Mouse (Mus musculus): ENCODE measurements at regions not wholly inside any gene's neighbourhood (a gene's known extent, or its start where the extent isn't known, plus 50 kb on each side); places are given as distances from the start of the nearest gene placed in this dataset.

DNA sequence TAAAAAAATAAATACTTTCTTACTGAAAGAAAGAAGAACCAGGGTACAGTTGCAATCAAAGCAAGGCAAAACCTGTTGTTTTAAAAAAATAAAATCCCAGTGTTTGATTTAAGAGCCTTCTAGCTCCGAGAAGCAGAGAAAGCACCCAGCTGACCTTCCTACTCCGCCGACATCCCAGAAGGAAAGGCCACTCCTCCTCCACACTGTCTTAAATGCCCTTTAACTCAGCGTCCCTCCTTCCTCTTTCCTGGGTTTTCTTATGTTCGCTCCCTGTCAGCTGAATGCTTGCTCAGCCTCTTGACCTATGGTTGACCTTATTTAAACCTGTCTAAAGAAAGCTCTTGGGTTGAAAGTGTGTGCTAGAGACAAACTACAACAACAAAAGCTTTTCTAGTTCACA lies 79.1 kb downstream of the Sptssa start:
- DNase-seq = no peak

DNA sequence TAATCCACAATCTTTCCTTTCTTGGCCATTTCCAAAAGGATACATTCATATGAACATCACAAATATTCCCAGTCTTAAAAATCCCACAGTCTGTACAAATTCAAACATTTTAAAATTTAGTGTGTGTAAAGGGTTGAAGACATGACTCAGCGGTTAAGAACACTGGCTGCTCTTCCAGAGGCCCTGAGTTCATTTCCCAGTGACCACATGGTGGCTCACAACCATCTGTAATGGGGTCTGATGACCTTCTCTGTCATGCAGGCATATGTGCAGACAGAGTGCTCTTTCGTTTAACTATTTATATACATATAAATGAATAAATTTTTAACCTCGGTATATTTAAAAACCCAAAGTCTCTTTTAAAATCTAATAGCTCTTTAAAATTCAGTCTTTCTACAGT lies 79.6 kb downstream of the Sptssa start:
- no peak for DNase-seq

DNA sequence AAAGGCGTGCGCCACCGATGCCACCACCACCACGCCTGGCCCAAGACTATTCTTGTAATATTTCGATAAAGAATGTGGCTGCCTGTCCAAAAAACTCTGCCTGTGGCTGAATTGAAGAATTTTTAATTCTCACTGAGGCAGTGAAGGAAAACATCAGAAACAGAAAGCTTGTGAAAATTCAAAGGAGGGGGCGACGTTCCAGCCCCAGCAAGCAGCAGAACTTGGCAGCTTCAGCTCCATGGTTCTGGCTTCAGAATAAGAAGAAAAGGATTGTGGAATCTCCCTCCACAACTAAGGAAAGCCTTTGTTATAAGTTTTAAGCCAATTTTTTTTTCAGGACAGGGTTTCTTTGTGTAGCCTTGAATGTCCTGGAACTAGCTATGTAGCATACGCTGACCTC lies 83.5 kb downstream of the Sptssa start:
- no peak for DNase-seq

DNA sequence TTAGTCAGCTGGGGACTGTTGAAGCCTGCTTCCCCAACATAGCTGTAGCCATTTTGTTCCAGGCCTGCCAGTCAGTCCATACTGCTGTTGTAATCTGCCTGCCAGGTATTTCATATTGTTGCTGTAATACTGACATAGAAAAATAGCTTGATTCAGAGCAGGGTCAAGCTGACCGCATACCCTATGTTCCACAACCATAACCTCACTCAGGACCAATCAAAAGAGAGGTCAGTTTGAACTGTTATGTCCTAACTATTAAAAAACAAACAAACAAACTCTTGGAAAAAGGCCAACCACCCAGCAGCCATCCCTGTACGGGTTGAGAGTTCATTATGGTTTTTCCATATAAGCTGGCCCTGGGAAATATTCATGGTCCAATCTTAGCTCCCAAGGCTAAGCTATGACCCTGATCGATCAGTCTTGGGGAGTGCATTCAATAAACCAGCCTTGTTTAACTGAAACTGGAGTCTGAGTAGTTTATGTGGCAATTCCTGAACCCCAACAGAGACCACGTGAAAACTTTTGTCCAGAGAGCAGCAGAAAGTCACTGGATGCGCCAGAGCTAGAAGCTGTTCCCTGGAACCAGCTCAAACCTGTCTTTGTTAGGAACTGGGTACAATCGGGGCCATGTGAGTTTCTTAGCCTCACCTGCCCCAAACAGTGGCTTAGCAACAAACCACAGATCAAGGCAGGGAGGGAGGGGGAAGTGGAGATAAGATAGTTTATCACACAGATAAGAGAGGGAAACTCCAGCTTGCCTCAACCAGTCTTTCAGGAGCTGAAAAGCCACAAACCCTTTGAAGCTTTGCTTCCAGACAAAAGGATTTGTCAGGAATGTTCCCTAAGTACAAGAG lies 88.1 kb downstream of the Sptssa start:
- no peak for DNase-seq

DNA sequence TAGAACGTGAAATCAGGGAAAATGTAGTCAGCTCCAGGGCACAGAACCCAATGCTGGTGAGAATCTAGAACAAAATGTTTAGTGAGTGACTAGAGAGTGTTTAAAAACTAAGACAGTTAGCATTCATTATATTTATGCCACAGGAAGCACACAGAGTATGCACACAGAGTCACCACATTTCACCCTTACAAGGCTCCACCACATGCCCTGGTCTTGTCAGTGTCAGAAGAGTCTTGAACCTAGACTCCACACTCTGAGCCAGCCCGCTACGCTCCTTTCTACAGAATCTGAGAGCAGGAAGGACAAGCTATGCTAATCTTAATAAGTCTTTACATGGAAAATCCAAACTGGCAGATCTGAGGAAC lies 89.0 kb downstream of the Sptssa start:
- no peak for DNase-seq

DNA sequence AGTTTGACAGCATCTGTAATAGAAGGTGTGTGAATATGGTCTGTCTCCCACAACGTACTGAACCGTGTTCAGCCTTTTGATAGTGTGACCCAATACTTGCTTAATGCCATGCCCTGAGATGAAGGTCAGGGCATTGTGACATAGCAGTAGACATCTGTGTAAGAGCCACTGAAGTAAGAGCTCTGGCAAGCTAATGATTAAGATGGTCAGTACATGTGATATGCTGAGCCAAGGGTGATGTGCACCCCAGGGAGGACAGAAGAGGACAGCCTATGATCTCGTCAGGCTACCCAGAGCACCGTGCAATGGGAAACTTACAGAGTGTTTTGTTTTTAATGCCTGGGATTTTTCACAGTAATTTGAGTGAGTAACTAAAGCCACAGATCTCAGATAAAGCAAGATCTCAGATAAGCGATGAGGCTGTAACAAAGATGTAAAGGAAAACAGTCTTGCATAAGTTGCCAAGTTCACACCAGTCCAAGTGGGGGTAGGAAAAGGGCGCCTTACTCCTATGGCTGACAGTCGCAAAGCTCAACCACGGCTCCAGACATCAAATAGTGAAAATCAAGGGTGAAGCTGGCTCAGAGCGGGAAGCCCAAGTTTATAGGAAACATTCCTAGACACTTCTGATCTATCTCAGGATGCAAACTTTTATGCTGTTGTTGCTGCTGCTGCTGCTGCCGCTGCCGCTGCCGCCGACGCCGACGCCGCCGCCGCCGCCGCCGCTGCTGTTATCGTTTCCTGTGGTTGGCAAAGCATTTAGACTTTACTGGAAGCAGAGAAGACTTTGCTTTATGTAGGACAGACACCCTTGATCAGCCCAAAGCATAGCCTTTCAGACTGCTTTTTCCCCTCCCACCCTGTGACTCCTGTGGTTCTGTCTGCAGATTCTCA lies 89.6 kb downstream of the Sptssa start:
- DNase-seq = no peak

DNA sequence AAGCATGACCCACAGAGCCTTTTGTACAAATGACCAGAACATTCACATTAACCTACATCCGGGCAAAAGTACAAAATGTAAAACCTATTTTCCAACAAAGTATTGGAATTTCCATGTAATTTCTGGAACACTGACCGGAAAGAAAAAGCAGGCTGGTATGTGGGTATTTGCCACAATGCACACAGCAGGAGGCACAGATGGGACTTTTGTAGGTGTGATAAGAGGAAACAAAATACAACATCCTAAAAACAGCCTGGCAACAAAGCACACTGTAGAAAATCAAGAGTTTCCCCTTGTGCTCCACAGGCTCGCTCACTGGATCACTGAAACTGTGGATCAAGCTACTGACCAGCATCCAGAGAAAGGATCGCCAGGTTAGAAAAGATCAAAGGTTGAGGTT lies 94.4 kb downstream of the Sptssa start:
- DNase-seq = peak; percentile 6 to 13

DNA sequence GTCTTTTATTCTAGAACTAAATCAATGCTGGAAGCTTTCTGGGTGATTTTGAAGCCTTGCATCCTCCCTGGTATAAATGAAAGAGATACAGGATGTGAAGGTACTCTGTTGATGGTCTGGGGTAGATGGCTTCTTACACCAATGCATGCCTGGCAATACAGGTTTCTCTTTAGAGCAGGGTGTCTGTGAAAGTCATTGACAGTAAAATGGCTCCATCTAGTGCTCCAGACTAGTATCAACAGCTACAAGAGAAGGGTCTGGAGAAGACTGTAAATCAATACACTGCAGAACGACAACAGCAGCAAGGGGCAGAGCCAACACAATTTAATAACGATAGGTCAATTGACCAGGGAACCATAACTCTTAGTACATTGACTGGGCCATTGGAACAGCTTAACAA lies 98.3 kb downstream of the Sptssa start:
- peak in 1 of 2 experiments; percentile 4 for DNase-seq

DNA sequence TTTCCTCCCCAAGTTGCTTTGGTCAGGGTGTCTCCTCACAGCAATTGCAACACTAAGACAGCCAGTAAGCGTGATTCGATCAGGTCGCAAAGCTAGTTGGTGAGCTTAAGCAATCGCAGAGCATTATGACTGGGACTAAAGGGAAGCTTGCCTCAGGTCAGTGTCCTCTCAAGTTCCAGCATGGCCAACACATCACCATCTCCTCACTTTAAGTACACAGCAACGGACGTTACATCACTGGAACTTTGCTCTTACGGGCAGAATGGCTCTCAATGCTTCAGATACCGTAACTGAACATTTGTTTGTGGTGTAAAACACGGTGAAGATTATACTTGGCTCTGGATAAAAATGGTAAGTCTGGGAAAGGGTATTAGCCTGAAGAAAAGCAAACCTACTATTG lies 106.7 kb downstream of the Sptssa start:
- DNase-seq = no peak

DNA sequence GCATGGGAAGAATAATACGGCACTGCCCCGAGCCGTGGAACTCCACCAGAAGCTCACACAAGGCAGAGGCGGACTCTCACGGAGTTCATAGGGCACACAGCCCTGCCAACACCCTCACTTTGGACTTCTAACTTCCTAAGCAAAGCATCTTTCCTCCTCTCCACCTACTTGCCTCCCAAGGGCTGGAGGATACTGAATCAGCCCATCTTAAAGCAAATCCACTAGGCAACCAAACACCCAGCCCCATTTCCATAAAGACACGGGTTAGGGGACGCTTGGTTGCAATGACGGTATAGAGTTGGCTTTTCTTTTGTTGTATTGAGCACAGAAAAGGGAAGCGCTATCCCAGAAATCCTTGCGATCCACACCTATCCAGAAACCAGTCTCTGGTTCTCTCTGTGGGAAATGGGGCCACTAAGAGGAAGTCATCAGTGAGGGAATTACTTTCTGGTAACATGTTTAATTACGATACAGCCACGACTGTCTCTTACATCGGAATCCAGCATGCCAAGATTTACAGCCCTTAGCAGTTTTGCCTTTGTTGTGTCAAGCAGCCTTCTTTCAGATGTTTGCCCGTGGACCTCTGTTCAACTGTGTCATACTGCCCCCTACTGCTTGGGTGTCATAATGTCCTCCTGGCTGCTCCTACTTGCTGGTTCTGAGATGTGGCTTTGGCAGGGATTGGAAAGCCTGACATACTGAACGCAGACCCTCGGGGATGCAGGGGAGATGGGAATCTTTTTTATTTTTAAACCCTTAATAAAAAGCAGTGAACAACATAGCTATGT lies 110.4 kb downstream of the Sptssa start:
- peak; percentile 50 to 64 for DNase-seq

DNA sequence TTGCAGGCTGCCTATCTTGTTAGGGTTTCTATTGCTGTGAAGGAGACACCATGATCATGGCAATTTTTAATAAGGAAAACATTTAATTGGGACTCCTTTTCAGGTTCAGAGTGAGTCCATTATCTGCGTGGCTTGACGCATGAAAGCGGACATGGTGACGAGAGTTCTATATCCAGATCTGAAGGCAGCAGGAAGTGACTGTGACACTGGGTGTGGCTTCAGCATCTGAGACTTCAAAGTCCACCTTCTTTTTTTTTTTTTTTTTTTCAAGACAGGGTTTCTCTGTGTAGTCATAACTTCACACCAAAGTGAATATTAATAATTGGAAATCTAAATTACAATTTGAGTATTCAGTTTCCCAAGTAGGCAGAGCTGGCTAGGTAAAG lies 118.1 kb downstream of the Sptssa start:
- no peak for DNase-seq

DNA sequence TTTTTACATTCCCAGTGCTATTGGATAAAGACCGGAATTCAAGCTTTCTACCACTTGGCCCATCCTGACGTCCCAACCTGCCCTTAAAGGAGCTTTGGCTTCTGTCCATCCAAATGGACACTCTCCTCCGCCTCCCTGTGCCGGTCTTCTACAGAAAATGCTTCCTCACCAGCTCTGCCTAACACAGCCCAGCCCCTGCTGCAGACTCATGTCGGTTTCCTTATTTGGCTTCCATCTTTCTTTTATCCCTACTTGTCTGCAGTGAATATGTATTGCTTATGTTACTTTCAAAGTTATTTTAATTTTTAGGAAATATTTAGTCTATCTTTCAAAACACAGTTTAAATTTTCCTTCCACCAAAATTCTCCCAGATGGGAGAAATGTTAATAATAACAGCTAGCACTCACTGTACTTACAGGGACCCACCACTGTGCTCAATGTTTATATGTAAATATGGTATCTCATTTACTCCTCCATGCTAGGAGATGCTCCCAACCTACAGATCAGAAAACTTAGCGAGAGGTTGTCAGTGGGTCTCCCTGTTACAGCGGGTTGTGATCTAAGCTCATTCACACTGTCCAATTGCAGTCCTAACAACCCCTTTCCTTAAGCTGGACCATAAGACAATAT lies 118.6 kb downstream of the Sptssa start:
- no peak for DNase-seq

DNA sequence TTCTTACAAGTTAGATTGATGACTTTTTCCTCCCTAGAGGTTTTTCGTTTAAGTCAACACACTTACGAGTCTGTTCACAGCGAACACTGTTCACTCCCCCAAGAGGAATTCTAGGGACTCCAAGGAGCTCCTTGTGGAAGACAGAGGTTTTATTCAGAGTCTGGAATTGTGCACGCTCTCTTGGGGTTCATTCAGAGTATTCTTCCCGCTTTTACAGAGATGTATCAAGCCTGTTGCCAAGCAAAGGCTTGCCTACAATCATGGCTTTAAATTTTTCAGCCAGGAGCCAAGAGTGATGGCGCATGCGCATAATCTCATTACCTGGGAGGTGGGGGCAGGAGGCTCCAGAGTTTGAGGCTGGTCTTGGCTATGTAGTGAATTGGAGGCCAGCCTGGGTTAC lies 119.4 kb downstream of the Sptssa start:
- DNase-seq = no peak

DNA sequence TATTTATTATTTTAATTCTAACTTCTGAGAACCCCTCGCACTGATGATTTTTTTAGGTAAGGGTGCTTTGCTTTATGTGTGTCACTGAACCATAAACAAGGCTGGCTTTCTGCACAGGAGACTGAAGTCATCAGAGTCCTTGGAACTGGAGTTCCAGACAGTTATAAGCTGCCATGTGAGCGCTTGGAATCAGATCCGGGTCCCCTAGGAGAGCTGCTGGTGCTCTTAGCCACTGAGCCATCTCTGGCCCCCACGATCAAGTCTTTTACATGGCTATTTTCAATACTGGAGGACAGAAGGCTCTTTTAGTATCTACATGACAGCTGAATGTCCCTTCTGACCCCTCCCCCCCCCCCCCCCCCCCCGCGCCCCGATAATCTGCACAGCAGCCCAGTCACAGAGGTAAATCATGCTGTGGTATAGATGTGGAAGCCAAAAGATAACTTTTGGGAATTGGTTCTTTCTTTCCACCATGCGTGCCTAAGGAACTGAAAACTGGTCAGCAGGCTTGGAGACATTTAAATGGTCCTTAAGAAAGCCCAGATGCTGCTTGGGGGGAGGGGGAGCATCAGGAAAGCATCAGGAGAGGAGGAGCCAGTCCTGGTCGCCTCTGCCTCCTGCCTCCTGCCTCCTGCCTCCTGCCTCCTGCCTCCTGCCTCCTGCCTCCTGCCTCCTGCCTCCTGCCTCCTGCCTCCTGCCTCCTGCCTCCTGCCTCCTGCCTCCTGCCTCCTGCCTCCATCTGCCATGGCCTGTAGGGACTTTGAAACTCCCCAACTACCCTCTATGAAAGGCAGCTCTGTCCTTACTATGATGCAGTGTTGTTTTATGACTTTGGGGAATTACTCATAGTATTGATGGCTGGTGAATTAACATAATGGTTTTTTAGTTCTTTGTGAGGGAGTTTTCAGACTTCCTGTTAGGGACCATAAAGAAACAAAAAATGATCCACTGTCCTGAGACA lies 120.5 kb downstream of the Sptssa start:
- DNase-seq = no peak

DNA sequence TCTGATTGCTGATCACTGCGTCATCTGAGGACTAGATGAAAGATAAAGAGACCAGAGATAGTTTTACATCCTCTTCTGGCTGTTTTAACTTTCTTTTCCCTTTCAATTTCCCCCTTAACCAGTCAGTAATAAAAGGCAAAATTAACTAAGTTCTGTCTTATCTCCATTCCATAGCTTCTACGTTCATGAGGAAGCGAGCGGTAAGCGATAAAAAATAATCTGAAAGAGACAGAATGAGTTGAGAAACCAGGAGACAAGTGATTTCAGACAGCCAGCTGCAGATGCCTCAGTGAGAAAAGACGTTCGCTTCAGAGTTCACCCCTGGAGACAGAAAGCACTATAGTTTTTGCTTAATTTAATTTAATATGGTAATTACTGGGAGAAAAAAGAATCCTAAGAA lies 121.5 kb downstream of the Sptssa start:
- no peak for DNase-seq

DNA sequence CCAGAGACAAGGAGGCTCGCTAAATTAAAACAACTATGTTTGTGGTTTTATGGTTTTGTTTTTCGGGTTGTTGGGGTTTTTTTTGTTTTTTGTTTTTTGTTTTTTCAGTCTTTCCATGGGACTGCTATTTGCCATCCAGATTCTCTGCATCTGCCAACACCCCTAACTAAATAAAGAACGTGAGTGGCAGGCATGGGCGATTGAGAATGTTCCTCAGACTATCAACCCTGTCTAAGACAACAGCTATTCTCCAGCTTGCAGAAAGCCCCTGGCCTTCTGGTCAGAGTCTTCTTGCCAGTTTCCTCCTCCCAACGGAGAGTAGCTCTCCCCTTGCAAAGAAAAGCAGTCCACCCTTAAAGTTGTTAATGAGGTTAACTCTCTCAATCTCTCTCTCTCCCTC lies 123.2 kb downstream of the Sptssa start:
- no peak for DNase-seq

DNA sequence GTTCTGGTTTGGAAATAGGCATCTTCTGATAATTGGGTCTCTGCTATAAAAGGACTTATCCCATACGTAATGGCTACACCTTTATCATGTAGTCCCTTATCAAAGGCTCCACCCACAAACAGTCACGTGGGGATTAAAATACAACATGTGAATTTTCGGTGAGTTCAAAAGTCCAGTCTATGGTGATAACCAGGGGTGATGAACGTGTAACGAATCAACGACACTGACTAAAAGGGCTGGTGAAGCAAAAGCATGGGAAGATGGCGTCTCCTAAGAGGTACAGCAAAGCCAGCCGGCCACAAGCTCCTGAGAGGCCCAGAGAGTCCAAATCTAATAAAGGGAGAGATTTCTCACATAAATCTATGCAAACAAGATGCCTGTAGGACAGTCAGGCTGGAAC lies 124.3 kb downstream of the Sptssa start:
- no peak for DNase-seq

DNA sequence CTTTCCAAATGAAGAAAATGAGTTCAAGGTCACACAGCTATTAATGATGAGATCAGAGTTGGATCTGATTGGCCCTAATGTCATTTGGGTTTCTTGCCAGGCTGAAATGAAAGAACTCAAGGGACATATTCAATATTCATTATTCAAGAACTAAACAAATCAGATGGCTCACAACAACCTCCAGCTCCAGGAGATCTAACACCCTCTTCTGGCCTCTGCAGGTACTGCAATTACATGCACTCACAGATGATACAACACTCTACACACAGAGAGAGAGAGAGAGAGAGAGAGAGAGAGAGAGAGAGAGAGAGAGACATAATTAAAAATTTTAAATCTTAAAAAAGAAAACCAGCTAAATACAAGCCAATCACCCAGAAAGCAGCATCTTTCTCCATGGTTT lies 128.3 kb downstream of the Sptssa start:
- DNase-seq = no peak

DNA sequence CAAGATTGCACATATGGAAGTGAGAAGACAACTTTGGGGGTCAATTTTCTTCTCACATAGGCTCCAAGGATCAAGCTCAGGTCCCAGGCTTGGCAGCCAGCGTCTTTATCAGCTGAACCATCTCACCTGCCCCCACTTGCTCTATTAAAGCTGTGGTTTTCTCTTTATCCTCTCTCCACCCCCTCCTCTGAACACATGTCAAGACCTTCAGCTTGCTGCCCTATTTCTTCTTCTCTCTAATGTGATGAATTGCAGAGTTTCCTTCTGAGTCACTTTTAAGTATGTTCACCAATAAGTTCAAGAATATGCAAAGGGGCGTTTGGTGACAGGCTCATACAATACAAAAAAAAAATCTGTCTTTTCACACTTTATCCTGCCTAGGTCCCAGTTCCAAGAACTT lies 128.8 kb downstream of the Sptssa start:
- DNase-seq = no peak

DNA sequence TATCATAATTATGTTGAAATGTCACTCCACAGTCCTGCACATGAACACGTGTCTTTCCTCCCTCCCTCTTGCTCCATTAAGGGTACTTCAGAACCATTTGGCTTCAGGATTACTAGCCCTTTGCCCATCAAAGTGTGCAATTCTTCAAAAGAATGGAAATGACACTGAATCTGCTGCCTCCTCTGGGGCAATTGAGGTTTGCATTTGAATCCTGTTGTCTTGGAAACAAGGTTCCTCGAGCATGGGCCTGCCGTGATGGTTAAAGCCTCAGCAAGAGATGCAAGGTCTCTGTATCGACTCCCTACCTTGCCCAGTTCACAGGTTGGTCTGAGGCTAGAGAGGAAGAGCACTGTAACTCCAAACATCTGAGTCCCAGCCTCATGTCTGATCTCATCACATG lies 136.0 kb downstream of the Sptssa start:
- DNase-seq = no peak

DNA sequence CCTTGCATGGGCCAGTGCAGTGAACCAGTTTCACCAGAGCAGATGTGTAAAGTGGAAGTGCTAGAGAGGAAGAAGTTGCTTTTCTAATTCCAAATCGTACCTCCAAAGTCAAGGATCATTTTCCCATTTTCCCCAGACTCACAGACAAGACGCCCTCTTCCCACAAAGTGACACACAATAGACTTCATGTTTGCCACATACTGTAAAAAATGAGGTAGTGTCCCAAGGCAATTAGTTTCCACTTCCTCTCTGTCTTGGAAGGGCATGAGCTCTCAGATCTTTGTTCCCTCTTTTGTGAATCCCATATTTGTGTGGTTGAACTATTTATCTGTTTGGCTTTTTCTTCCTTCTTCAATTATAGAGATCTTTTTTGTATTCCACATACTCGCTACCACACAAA lies 137.0 kb downstream of the Sptssa start:
- DNase-seq = no peak
